Mouse (Mus musculus) cerebellum, adult 8-10 months (tissue): Measurements from ENCODE around the gene Cap2.
A peak's percentile ranks its signal among the peaks of the same experiment; 100 is the strongest.

Experiments
- DNase-seq: peaks from one replicate; pipeline ENCODE4 v3.0.0; 2022

Gene Cap2

DNA sequence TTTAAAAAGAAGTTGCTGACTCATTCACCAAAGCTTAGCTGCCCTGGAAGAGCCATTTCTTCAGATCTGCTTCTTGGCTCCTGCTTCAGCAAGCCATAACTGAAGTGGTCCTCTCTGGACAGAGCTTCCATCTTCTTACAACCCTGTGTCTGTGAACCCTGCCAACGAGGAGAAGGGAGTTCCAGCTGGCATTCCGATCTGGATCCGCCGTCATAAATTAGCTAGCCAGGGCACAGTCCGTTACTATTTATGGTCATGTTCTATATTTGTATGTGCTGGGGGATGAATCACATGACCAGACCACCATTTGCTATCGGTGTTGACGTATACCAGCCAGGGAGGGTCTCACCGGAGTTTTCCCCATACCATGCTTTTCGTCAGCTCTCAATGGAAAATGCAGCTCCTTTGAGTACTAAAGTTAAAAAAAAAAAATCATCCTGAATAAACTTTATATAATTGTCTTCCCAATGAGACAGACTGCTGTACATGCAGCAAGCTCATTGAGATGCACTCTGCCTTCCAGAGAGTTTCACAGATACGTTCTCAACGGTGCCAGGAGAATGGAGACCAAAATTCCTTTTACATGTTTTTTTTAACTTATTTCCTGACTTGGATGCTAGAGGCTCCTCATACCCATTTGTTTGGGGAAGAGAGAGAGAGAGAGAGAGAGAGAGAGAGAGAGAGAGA, 70.5 kb downstream of the Cap2 start:
- peak; percentile 74 for DNase-seq

DNA sequence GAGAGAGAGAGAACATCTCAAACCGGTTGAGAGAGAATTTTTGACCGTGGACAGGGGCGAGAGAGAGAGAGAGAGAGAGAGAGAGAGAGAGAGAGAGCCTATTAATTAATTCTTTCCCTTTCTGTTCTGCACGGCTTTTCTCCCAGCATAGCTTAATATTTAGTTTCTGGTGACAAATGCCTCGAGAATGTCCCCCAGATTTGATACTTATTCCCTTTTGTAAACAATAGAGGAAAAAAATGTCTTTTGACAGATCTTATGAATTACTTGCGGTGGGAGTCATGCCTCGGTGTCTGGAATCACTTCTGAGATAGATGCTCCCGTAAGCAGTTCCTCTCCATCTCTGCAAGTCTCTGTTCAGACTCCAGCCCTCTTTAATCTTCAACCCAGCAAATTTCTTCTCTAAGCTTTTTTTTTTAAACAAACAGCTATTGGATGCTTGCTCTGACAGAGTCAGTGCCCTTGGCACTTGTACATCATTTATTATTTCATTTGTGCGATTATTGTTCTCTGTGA, 71.1 kb downstream of the Cap2 start:
- DNase-seq = no peak

GRCm38 (mm10) chr13:46574201-46574600, 72.6 kb downstream of the Cap2 start:
- DNase-seq = no peak

GRCm38 (mm10) chr13:46574707-46575106, 73.1 kb downstream of the Cap2 start:
- DNase-seq = no peak

GRCm38 (mm10) chr13:46584860-46585259, 83.2 kb downstream of the Cap2 start:
- no peak for DNase-seq

DNA sequence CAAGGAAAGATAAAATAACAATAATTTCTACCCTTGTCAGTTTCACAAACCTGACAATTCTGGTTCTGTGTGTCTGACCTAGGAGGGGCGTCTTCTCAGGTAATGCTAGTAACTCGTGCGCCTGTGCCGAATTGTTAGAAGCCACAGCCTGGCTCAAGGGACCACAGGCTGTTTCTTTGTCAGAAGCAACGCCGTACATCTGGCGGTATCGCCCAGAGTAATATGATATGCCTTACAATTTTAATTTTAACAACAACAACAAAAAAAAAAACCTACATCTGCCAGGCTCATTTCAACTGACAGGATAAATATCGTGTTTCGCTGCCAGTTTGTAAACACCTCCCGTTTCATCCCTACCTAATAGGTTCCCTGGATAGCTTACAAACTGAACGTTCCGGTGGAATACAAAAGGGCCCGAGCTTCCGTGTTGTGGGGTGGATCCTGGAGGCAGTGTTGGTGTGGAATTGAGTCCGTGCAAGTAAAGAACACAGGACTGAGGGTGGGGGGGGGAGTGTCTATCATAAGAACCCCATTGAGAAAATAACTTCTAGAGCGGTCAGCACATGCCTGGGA, 86.2 kb downstream of the Cap2 start:
- no peak for DNase-seq

DNA sequence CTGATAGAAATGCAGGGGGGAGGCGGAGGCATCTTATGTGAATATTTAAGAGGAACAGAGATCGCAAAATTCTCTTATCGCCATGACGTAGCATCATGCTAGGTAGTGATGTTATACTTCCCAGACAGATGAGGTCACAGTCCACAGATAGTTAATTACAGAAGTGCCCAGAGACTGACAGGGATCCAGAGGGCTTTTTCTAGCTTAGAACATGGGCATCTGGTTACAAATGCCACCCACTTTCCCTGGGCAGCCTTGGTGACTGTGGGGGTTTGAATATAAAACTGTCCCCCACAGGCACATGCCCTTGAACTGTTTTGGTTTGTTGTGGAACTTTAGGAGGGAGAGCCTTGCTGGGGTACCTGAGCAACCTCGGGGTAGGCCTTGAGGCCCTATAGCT, 87.0 kb downstream of the Cap2 start:
- no peak for DNase-seq

DNA sequence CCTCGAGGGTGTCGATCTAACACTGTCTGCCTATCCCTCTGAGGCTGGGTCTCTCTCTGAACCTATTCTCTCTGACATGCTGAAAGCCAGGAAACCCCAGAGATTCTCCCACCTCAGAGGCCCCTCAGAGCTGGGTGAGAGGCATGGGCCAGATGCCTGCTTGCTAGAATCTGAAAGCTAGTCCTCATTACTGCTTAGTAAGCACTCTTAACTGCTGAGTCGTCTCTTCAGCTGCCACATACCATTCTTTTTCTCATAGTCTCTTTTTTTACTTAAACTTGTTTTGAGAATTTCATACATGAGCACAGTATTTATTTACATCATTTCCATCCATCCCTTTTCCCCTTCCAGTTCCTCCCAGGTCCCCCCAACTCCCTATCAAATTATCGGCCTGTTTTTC, 89.2 kb downstream of the Cap2 start:
- DNase-seq = no peak

GRCm38 (mm10) chr13:46600694-46601093, 99.0 kb downstream of the Cap2 start:
- DNase-seq = no peak

- no peak for DNase-seq
Measured at GRCm38 (mm10) chr13:46601386-46601785, 99.7 kb downstream of the Cap2 start.

GRCm38 (mm10) chr13:46602674-46603073, 101.0 kb downstream of the Cap2 start:
- no peak for DNase-seq

DNA sequence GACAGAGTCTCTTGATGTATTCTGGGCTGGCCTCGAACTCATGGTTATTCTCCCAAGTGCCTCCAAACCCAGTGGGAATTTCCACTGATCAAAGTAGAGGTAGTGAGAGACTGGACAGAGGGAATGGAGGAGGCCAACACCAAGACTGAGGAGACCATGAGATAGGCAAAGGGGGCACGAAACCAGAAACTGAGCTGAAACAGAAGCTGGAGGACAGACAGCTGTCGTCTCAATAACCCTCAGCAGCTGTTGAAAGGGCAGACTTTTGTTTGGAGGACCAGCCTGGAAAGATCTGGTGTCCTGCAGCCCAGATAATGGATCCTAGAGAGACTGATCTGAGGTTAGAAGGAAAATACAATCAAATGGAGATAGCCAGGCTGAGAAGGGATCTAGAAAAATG, 109.4 kb downstream of the Cap2 start:
- DNase-seq = no peak

DNA sequence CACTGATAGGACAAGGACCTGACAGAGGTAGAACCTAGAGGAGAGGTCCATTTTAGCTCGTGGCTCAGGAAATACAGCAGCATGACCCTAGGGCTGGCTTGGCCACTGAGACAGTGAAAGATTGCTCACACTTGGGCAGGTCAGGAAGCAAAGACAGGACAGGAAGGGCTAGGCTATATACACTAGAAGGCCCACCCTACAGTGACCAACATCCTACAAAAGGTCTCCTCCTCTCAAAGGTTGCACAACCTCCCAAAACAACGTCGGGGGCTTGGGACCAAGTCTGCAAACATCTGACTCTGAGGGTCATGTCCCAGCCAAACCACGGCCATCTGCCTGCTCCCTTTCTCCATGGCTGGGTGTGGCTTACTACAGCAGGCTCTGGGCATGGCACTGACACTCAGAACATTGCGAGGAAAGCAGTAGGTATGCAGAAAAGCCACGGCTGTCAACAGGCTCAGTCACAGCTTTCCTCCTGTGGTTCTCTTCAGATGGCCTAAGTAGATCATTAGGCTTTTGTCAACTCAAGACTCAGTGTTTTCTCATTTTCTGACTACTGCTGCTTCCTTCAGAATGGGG, 112.1 kb downstream of the Cap2 start:
- DNase-seq = no peak

GRCm38 (mm10) chr13:46616673-46617362, 115.2 kb downstream of the Cap2 start:
- DNase-seq = no peak

- no peak for DNase-seq
Measured at GRCm38 (mm10) chr13:46619633-46620032, 118.0 kb downstream of the Cap2 start.

DNA sequence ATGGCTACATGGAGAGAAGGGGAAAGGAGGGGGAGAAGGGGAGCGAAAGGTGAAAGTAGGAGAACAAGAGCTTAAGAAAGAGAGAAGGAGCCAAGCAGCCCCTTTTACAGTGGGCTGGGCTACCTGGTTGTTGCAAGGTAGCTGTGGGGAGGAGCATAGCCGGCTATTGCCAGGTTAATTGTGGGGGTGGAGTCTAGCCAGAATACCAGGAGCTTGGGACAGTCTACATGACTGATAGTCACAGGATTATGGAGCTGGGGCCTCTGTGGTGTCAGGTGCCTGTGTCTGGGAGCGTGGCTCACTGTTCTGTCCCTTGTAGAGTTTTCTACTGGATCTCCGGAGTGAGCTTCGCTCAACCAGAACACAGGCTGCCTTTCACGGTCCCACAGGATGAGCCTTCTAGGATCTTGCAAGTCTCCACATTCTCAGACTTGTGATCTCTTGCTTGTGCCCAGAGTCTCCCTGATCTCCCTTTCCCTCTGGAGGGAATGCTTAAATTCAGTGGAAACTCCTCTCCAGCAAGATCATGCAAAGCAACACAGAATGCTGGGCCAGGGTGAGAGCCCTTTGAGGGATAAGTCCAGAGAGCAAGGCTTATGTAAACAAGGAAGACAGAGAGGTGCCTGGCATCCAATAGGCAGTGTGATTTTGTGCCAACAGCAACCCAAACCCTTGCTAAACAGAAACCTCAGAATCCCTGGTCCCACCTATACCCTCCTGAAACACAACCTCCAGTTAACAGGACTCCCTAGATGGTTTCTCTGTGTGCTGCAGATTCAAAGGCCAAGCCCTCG, 119.5 kb downstream of the Cap2 start:
- DNase-seq = no peak

DNA sequence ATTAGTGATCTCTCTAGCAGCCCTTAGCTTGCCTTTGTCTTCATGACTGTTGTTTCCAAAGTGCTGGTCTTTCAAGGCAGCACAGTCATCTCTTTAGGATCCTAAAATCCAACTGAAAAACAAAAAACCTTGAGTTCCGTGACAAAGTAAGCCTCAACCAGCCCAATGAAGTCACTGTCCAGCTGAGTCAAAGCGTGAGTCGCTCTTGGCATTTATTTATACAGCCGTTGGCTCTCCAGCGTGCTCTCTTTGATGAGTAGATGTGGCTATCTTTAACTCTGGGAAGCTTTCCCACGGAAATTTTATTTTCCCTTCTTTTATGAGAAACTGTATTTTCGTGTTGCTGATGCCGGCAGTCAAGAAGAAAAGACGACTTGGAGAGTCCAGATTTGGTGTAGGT, 125.0 kb downstream of the Cap2 start:
- DNase-seq = no peak

DNA sequence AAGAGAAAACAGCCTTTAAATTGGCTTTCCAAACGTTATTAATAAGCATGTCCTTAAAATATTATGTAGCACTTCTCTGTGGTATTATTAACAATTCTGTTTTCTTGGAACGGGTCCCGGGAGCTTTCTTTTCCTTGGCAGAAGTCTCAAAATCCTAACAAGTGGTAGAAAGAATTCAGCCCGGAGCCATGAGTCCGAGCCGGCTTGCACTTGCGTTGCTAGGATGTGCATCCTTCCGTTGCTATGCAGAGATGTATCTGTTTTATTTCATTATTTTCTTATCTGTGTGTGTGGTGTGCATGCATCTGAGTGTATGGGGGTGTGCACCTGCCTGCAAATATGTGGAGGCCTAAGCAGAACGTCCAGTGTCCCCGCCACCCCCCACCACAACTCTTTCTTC, 126.2 kb downstream of the Cap2 start:
- DNase-seq = no peak

GRCm38 (mm10) chr13:46629391-46629790, 127.7 kb downstream of the Cap2 start:
- DNase-seq = no peak

DNA sequence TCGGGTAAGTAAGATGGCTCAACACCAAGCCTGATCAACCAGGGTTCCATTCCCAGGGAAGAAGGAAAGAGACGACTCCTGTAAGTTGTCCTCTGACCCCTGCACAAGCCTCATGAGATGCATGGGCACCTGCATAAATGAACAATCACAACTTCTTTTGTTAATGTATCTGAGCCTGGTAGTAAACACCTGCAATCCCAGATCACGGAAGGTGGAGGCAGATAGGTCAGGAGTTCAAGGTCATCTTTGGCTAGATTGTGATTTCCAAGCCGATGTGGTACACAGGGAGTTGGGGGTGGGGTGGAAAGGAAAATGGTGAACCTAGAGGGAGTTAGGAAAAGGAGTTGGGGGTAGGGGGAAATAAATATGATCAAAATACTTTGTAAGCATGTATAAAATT, 131.1 kb downstream of the Cap2 start:
- DNase-seq = no peak

DNA sequence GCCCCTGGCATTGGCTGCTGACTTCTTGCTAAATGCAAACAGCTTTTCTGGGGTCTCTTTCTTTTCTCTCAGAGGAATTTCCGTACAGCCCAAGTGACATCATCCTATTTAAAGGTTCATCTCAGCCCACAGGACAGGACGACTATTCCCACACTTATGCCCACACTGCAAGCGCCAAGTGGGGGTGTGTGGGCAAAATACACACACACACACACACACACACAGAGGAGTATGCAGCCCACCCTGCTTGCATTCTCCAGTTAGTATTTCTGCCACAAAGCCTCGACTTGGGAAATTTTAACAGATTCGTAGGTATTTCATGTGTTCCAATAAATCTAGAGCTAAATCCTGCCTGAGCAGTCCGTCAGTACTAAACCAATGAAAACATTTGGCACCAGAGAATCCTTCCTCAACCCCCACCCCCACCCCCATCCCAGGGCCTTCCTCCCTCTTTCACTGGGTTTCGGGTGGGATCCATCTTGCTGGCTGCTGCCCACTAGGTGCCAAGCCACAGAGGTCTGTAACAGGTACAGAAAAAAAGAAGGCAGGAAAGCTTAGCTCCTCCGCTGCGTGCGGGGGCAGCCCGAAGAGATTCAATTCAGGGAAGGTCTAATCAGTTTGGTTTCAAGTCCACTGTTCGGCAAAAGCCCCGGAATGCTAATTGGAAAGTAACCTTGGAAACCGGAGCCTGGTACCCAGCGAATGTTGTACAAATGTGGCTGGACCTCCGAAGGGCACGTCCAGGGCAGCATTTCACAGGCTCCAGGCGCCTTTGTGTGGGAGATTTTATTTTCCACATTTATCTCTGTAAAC, 131.9 kb downstream of the Cap2 start:
- peak; percentile 11 for DNase-seq

- DNase-seq = no peak
Measured at GRCm38 (mm10) chr13:46634133-46634488, 132.5 kb downstream of the Cap2 start.
